Mouse (Mus musculus) left cerebral cortex, adult 6 months (tissue): ENCODE results near the gene Mtrf1l. TPM values are rescaled to one million over a fixed set of nuclear protein-coding genes. Genes with fewer than 3 reads are reported as not detected.

ENCODE experiments used
- long read RNA-seq, 2 experiments: library from polyadenylated mRNA; unstranded; transcript quantifications; one replicate each; pipeline ENCODE4 v2.0.0; 2019 to 2020
- polyA plus RNA-seq: library from polyadenylated mRNA; unstranded; fragments of <200 nt; fragmentation: Nextera tagmentation; gene quantifications from 2 replicates; pipeline ENCODE4 v1.2.3, GENCODE M21; 2021

Gene Mtrf1l
- 5.5 and 5.8 TPM in 2 replicates for polyA plus RNA-seq
- long read RNA-seq, experiment 1, transcript Mtrf1l-201 (7 exons, 2,588 nt) = major isoform, 23 of 30 reads
- long read RNA-seq, experiment 1, partial matches to known transcripts = 2 of 30 reads
- long read RNA-seq, experiment 1, other reads (novel, unspliced or antisense) = 5 of 30 reads
- long read RNA-seq, experiment 2, partial matches to known transcripts = 6 of 16 reads
- long read RNA-seq, experiment 2, other reads (novel, unspliced or antisense) = 7 of 16 reads

DNA sequence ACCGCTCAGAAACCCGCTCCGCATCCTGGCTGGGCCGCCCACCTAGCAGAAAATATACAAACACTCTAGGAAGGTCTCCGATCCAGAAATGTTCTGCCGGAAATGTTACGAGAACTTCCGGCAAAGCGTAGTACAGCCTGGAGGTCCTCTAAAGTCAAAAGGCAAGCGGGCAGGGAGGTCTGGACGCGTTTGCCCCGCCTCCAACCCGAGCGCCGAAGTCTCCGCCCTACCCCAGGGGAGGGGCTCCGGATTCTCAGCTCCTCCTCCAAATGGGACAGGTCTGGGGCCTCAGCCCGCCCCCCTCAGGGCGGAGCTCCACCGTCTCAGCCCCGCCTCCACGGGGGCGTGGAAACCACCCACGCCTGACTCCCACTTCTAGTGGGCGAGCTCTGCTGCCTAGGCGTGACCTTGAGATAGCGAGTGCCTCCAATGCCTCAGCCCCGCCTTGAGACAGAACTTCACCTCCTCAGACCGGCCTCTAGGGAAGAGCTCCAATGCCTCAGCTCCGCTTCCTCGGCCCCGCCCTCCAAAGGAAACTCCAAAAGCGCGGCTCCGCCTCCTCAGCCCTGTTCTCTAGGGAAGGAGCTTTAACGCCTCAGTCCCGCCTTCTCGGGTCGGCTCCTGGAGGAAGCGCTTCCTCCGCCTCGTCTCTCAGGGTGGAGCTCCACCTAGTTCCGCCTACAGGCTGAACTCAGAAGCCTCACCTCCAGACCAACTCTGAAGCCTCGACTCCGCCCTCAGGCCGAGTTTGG lies at the start of gene Mtrf1l:
Mtrf1l (minus strand) TSS at position 171 of the 752 bp plus-strand sequence.

DNA sequence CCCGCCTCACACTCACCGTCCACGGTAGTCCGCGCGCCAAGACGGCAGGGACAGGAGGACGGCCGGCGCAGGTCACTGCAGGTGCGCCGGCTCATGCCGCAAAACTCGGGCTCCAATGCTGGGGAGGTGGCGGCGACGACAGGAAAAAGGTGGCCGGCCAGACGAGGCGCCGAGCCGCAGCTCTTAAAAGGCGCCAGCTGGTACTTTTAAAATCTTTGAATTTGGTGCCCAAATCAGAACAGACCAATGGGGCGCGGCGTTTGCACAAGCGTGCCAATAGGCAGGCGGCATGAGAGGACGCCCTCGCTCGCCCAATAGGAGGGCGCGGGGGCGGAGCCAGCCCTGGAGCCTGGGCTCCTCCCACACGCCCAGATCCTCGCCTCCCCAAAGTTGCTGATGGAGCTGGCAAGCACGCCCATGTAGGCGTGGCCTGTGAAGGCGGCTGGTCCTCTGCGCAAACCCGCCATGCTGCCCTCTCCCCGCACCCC lies 18.4 kb downstream of the Mtrf1l start, which contains the start of gene Fbxo5:
Fbxo5 (minus strand) TSS at position 358 of the 488 bp plus-strand sequence.

Other genes with a start within 250 kb of the Mtrf1l start
- 0.39 and 0.61 TPM in 2 replicates for gene Myct1, start 230.1 kb downstream of the Mtrf1l start, polyA plus RNA-seq
- 36.0 and 45.0 TPM in 2 replicates for gene Vip, start 184.7 kb downstream of the Mtrf1l start, polyA plus RNA-seq
- gene Fbxo5, start 18.3 kb downstream of the Mtrf1l start, polyA plus RNA-seq = 0.54 and 0.80 TPM in 2 replicates
- gene Rgs17, start 98.5 kb upstream of the Mtrf1l start, polyA plus RNA-seq = 42.9 and 43.8 TPM in 2 replicates